Mouse (Mus musculus): ENCODE results near the gene Gcdh. TPM values are rescaled to one million over a fixed set of nuclear protein-coding genes. Genes with fewer than 3 reads are reported as not detected.
A peak's percentile ranks its signal among the peaks of the same experiment; 100 is the strongest.

The Gcdh gene
- polyA plus RNA-seq, 1 experiment from 2014 or later: 27.3 TPM

GRCm38 (mm10) chr8:84837912-84838470, 55.7 kb downstream of the Gcdh start:
- peak overlapping the region; percentile 55; the same call in 1 of the 2 replicates for H3K27ac ChIP-seq (replicated peaks; ENCODE audit: low read depth, low read length)
- WGBS: 77% methylated on average over 15 of the region's 15 CpGs
- H3K4me2 ChIP-seq (ENCODE audit: low read depth, low read length): no peak overlapping the region
- DNase-seq (ENCODE audit: low spot score) (no peak), ATAC-seq (ENCODE audit: low read depth) (no peak)
- no peaks in the 10 kb centered on the region for H3K27me3 ChIP-seq (replicated peaks; ENCODE audit: control insufficient read depth, insufficient read depth, low read length)
- peaks cover 81% of the 10 kb centered on the region for H3K36me3 ChIP-seq (ENCODE audit: control insufficient read depth, insufficient read depth, low read length)
- no peaks in the 10 kb centered on the region for H3K9me3 ChIP-seq (ENCODE audit: control insufficient read depth, low read length)
- H3K4me1 ChIP-seq (ENCODE audit: control insufficient read depth, insufficient read depth, low read length): peaks cover 17% of the 10 kb centered on the region
- H3K9ac ChIP-seq (ENCODE audit: low read depth, low read length): 0 out of 2 replicates have a peak overlapping the region, but pooled peaks have one; percentile 27
- no peak overlapping the region for H3K4me3 ChIP-seq (ENCODE audit: low read depth, low read length)

GRCm38 (mm10) chr8:84837149-84837911, 56.4 kb downstream of the Gcdh start:
- 30% methylated on average over 8 of the region's 8 CpGs for WGBS
- Histone ChIP-seq H3K4me1 (ENCODE audit: control insufficient read depth, insufficient read depth, low read length) (peaks cover 17% of the 10 kb centered on the region), H3K4me2 (ENCODE audit: low read depth, low read length) (no peak overlapping the region), H3K36me3 (ENCODE audit: control insufficient read depth, insufficient read depth, low read length) (peaks cover 74% of the 10 kb centered on the region), H3K27me3 (replicated peaks; ENCODE audit: control insufficient read depth, insufficient read depth, low read length) (no peaks in the 10 kb centered on the region), H3K9me3 (ENCODE audit: control insufficient read depth, low read length) (no peaks in the 10 kb centered on the region), H3K9ac (ENCODE audit: low read depth, low read length) (peak overlapping the region; percentile 30), H3K27ac (replicated peaks; ENCODE audit: low read depth, low read length) (peak overlapping the region; percentile 55; the same call in 1 of the 2 replicates), H3K4me3 (ENCODE audit: low read depth, low read length) (no peak overlapping the region)
- ATAC-seq (ENCODE audit: low read depth) (peak; percentile 31), DNase-seq (ENCODE audit: low spot score) (peak; percentile 83)

Small RNA genes within 50 kb of the gene (microRNA-seq; reads per million reads assigned to microRNA genes)
- gene Gm24197 (ENCODE audit: borderline number of aligned reads): not detected
- gene Mir7069 (ENCODE audit: borderline number of aligned reads): 1.7 reads per million, percentile 2 among the genes with 10 or more reads in this experiment

Other genes starting within 250 kb of the Gcdh start
- 45.9 and 50.3 TPM in 2 replicates for gene Ier2, start 231.1 kb downstream of the Gcdh start, polyA plus RNA-seq (2014; fragmentation: Nextera tagmentation; extraction: Ambion mirVana)
- 55.8 and 73.2 TPM in 2 replicates for gene Trmt1, start 207.6 kb downstream of the Gcdh start, polyA plus RNA-seq (2014; fragmentation: Nextera tagmentation; extraction: Ambion mirVana)
- gene Nacc1, start 206.1 kb downstream of the Gcdh start, polyA plus RNA-seq (2014; fragmentation: Nextera tagmentation; extraction: Ambion mirVana): 19.7 and 20.1 TPM in 2 replicates
- gene Lyl1, start 192.5 kb downstream of the Gcdh start, polyA plus RNA-seq (2014; fragmentation: Nextera tagmentation; extraction: Ambion mirVana): 5.8 and 6.8 TPM in 2 replicates
- gene G430095P16Rik, start 170.9 kb downstream of the Gcdh start, polyA plus RNA-seq (2014; fragmentation: Nextera tagmentation; extraction: Ambion mirVana): 2.0 and 2.7 TPM in 2 replicates
- gene Nfix, start 93.6 kb downstream of the Gcdh start, polyA plus RNA-seq (2014; fragmentation: Nextera tagmentation; extraction: Ambion mirVana): 64.0 and 67.4 TPM in 2 replicates
- gene Dand5, start 71.1 kb downstream of the Gcdh start, polyA plus RNA-seq (2014; fragmentation: Nextera tagmentation; extraction: Ambion mirVana): 5.8 and 6.8 TPM in 2 replicates
- gene Gadd45gip1, start 62.4 kb downstream of the Gcdh start, polyA plus RNA-seq (2014; fragmentation: Nextera tagmentation; extraction: Ambion mirVana): 41.3 and 41.5 TPM in 2 replicates
- 109 and 111 TPM in 2 replicates for gene Rad23a, start 53.3 kb downstream of the Gcdh start, polyA plus RNA-seq (2014; fragmentation: Nextera tagmentation; extraction: Ambion mirVana)
- gene Calr, start 47.0 kb downstream of the Gcdh start, polyA plus RNA-seq (2014; fragmentation: Nextera tagmentation; extraction: Ambion mirVana): 805 and 891 TPM in 2 replicates
- 67.1 and 76.5 TPM in 2 replicates for gene Farsa, start 36.9 kb downstream of the Gcdh start, polyA plus RNA-seq (2014; fragmentation: Nextera tagmentation; extraction: Ambion mirVana)
- 68.5 and 71.8 TPM in 2 replicates for gene Syce2, start 21.8 kb downstream of the Gcdh start, polyA plus RNA-seq (2014; fragmentation: Nextera tagmentation; extraction: Ambion mirVana)
- gene Klf1, start 8.0 kb upstream of the Gcdh start, polyA plus RNA-seq (2014; fragmentation: Nextera tagmentation; extraction: Ambion mirVana): 2.1 and 2.2 TPM in 2 replicates
- 10.1 and 11.5 TPM in 2 replicates for gene Dnase2a, start 14.6 kb upstream of the Gcdh start, polyA plus RNA-seq (2014; fragmentation: Nextera tagmentation; extraction: Ambion mirVana)
- gene Mast1, start 43.4 kb upstream of the Gcdh start, polyA plus RNA-seq (2014; fragmentation: Nextera tagmentation; extraction: Ambion mirVana): 3.4 and 3.6 TPM in 2 replicates
- 0.20 TPM in 1 of 2 replicates, not detected in the other for gene Rtbdn, start 53.1 kb upstream of the Gcdh start, polyA plus RNA-seq (2014; fragmentation: Nextera tagmentation; extraction: Ambion mirVana)
- not detected in 2 replicates for gene Gm49661, start 75.5 kb upstream of the Gcdh start, polyA plus RNA-seq (2014; fragmentation: Nextera tagmentation; extraction: Ambion mirVana)
- gene Prdx2, start 75.7 kb upstream of the Gcdh start, polyA plus RNA-seq (2014; fragmentation: Nextera tagmentation; extraction: Ambion mirVana): 715 and 771 TPM in 2 replicates
- 73.7 and 88.9 TPM in 2 replicates for gene Rnaseh2a, start 75.8 kb upstream of the Gcdh start, polyA plus RNA-seq (2014; fragmentation: Nextera tagmentation; extraction: Ambion mirVana)
- gene Junb, start 84.8 kb upstream of the Gcdh start, polyA plus RNA-seq (2014; fragmentation: Nextera tagmentation; extraction: Ambion mirVana): 16.8 and 18.4 TPM in 2 replicates
- 13.1 and 15.3 TPM in 2 replicates for gene Hook2, start 96.7 kb upstream of the Gcdh start, polyA plus RNA-seq (2014; fragmentation: Nextera tagmentation; extraction: Ambion mirVana)
- 0.30 and 0.58 TPM in 2 replicates for gene Best2, start 120.6 kb upstream of the Gcdh start, polyA plus RNA-seq (2014; fragmentation: Nextera tagmentation; extraction: Ambion mirVana)
- 97.3 and 101 TPM in 2 replicates for gene Asna1, start 131.4 kb upstream of the Gcdh start, polyA plus RNA-seq (2014; fragmentation: Nextera tagmentation; extraction: Ambion mirVana)
- 127 and 133 TPM in 2 replicates for gene Trir, start 132.9 kb upstream of the Gcdh start, polyA plus RNA-seq (2014; fragmentation: Nextera tagmentation; extraction: Ambion mirVana)
- 22.9 and 24.8 TPM in 2 replicates for gene Tnpo2, start 143.0 kb upstream of the Gcdh start, polyA plus RNA-seq (2014; fragmentation: Nextera tagmentation; extraction: Ambion mirVana)
- 20.9 and 25.8 TPM in 2 replicates for gene Fbxw9, start 166.1 kb upstream of the Gcdh start, polyA plus RNA-seq (2014; fragmentation: Nextera tagmentation; extraction: Ambion mirVana)
- 0.68 TPM in 1 of 2 replicates, not detected in the other for gene Gm5741, start 174.1 kb upstream of the Gcdh start, polyA plus RNA-seq (2014; fragmentation: Nextera tagmentation; extraction: Ambion mirVana)
- gene Dhps, start 177.8 kb upstream of the Gcdh start, polyA plus RNA-seq (2014; fragmentation: Nextera tagmentation; extraction: Ambion mirVana): 44.0 and 49.5 TPM in 2 replicates
- gene Wdr83os, start 186.8 kb upstream of the Gcdh start, polyA plus RNA-seq (2014; fragmentation: Nextera tagmentation; extraction: Ambion mirVana): 125 and 127 TPM in 2 replicates
- gene Wdr83, start 187.4 kb upstream of the Gcdh start, polyA plus RNA-seq (2014; fragmentation: Nextera tagmentation; extraction: Ambion mirVana): 33.1 and 38.6 TPM in 2 replicates
- 35.3 and 35.6 TPM in 2 replicates for gene Man2b1, start 189.3 kb upstream of the Gcdh start, polyA plus RNA-seq (2014; fragmentation: Nextera tagmentation; extraction: Ambion mirVana)
- 1.6 TPM in 2 replicates for gene Zfp791, start 229.2 kb upstream of the Gcdh start, polyA plus RNA-seq (2014; fragmentation: Nextera tagmentation; extraction: Ambion mirVana)